Mouse (Mus musculus): ENCODE measurements around the gene Il5. TPM values are rescaled to one million over a fixed set of nuclear protein-coding genes. Genes with fewer than 3 reads are reported as not detected.
A peak's percentile ranks its signal among the peaks of the same experiment; 100 is the strongest.

Il5 gene
- polyA plus RNA-seq, 1 experiment from 2014 or later, result not detected

GRCm38 (mm10) chr11:53719701-53720100 lies 893 bp upstream of the Il5 start:
- Histone ChIP-seq H3K9me3 (no peaks in the 10 kb centered on the region), H3K4me1 (replicated peaks) (no peaks in the 10 kb centered on the region), H3K27ac (no peak overlapping the region), H3K9ac (no peak overlapping the region), H3K4me2 (no peak overlapping the region), H3K36me3 (no peaks in the 10 kb centered on the region), H3K27me3 (no peaks in the 10 kb centered on the region), H3K4me3 (no peak overlapping the region)
- no peak for ATAC-seq (ENCODE audit: low FRiP score)
- 56% methylated on average over 1 of the region's 1 CpGs for WGBS

DNA sequence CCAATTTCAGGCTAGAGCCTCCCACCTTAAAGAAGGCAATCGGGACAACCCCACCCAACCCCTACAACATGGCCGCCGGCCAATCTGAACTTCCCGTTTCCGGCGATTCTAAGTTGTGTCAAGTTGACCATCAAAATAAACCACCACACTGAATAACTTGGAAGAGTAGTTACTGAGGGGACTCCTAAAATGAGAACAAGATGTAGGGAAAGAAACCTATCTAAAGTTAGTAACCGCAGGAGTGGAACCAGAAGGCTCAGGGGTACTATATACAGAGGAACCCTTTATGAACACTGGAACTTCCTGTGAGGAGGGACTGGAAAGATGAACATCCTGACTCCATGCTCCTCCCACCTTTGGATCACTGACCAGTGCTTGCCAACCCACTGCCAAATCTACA lies 10.9 kb downstream of the Il5 start:
- no peak for ATAC-seq (ENCODE audit: low FRiP score)
- Histone ChIP-seq H3K4me1 (replicated peaks) (no peaks in the 10 kb centered on the region), H3K4me3 (no peak overlapping the region), H3K9ac (no peak overlapping the region), H3K36me3 (no peaks in the 10 kb centered on the region), H3K9me3 (no peaks in the 10 kb centered on the region), H3K27ac (no peak overlapping the region), H3K27me3 (no peaks in the 10 kb centered on the region), H3K4me2 (no peak overlapping the region)
- WGBS, result 94% methylated on average over 7 of the region's 7 CpGs

DNA sequence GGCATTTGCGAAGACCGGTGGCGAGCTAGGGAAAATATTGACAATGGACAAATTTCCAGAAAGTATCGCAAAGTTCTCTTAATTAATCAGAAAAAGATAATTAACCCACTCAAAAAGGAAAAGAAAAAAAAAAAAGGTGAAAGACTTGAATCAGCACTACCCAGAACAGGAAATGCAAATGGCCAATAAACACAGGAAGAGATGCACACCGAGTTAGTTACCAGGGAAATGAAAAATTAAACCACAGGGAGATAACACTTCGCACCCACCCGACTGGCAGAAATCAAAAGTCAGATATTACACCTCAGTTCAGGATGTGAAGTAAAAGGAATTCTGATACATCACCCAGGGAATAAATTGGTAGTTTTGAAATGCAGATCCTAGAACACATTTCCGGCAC lies 11.7 kb downstream of the Il5 start:
- no peak overlapping the region for H3K4me3 ChIP-seq
- H3K4me2 ChIP-seq, result no peak overlapping the region
- H3K36me3 ChIP-seq, result no peaks in the 10 kb centered on the region
- 95% methylated on average over 8 of the region's 8 CpGs for WGBS
- no peaks in the 10 kb centered on the region for H3K27me3 ChIP-seq
- no peak overlapping the region for H3K9ac ChIP-seq
- no peaks in the 10 kb centered on the region for H3K9me3 ChIP-seq
- ATAC-seq (ENCODE audit: low FRiP score), result no peak
- H3K27ac ChIP-seq, result no peak overlapping the region
- H3K4me1 ChIP-seq (replicated peaks), result no peaks in the 10 kb centered on the region

DNA sequence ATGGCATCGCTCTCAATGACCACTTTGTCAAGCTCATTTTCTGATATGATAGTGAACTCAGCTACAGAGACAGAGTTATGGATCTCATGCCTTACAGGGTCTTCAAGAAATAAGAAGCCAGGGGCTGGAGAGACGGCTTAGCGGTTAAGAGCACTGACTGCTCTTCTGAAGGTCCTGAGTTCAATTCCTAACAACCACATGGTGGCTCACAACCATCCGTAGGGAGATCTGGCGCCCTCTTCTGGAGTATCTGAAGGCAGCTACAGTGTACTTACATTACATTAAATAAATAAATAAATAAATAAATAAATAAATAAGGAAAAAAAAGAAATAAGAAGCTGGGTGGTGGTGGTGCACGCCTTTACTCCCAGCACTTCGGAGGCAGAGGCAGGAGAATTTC lies 13.2 kb downstream of the Il5 start:
- Histone ChIP-seq H3K4me3 (no peak overlapping the region), H3K4me2 (no peak overlapping the region), H3K27me3 (no peaks in the 10 kb centered on the region), H3K4me1 (replicated peaks) (no peaks in the 10 kb centered on the region), H3K9me3 (no peaks in the 10 kb centered on the region), H3K27ac (no peak overlapping the region), H3K9ac (no peak overlapping the region), H3K36me3 (no peaks in the 10 kb centered on the region)
- ATAC-seq (ENCODE audit: low FRiP score), result no peak
- WGBS, result 90% methylated on average over 7 of the region's 7 CpGs

- no peak for ATAC-seq (ENCODE audit: low FRiP score)
- WGBS, result 86% methylated on average over 2 of the region's 2 CpGs
Measured at GRCm38 (mm10) chr11:53734431-53734830, 13.8 kb downstream of the Il5 start.

DNA sequence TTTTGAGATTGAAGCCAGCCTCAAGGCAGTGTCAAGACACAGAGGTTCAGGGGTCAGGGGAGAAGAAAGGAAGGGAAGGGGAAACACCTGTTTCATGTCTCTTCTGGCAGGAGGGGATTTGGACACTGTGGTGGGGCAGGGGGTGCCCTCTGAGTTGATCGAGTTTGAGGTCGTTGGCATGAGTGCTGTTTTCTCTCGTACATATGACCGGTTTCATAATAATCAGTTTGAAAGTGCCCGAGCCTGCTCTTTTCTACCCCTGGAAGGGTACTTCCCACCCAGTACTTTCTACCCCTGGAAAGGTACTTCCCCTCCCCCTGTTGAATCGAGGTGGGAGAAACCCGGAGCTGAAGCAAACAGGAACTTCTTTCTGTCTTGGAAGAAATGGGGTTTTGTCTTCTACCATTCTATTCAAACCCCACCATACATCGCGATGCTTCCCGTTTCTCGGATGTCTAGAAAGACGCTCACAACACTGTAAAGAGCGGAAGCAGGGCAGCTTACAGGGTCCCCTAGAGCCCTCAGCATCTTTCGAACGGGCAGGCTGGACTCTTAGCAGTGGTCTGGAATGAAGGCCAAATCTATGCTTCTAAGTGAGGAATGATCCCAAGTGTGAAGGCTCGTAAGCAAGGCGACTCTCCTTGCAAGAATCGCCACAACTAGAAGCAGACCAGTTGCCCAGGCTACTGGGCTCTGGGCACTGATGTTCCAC lies 14.5 kb downstream of the Il5 start:
- no peaks in the 10 kb centered on the region for H3K27me3 ChIP-seq
- 71% methylated on average over 18 of the region's 18 CpGs for WGBS
- ATAC-seq (ENCODE audit: low FRiP score), result 0 out of 2 replicates have a peak, but pooled peaks have one; percentile 7
- H3K4me1 ChIP-seq (replicated peaks), result no peaks in the 10 kb centered on the region
- H3K9me3 ChIP-seq, result no peaks in the 10 kb centered on the region
- H3K4me3 ChIP-seq, result no peak overlapping the region
- no peak overlapping the region for H3K27ac ChIP-seq
- H3K4me2 ChIP-seq, result no peak overlapping the region; the same call in 1 of the 2 replicates
- H3K9ac ChIP-seq, result no peak overlapping the region
- H3K36me3 ChIP-seq, result no peaks in the 10 kb centered on the region

More at GRCm38 (mm10) chr11:53734431-53734830, 13.8 kb downstream of the Il5 start:
- H3K4me2 ChIP-seq, result no peak overlapping the region
- no peaks in the 10 kb centered on the region for H3K27me3 ChIP-seq
- no peaks in the 10 kb centered on the region for H3K36me3 ChIP-seq
- H3K4me1 ChIP-seq (replicated peaks), result no peaks in the 10 kb centered on the region
- no peaks in the 10 kb centered on the region for H3K9me3 ChIP-seq
- no peak overlapping the region for H3K4me3 ChIP-seq
- H3K9ac ChIP-seq, result no peak overlapping the region
- no peak overlapping the region for H3K27ac ChIP-seq

DNA sequence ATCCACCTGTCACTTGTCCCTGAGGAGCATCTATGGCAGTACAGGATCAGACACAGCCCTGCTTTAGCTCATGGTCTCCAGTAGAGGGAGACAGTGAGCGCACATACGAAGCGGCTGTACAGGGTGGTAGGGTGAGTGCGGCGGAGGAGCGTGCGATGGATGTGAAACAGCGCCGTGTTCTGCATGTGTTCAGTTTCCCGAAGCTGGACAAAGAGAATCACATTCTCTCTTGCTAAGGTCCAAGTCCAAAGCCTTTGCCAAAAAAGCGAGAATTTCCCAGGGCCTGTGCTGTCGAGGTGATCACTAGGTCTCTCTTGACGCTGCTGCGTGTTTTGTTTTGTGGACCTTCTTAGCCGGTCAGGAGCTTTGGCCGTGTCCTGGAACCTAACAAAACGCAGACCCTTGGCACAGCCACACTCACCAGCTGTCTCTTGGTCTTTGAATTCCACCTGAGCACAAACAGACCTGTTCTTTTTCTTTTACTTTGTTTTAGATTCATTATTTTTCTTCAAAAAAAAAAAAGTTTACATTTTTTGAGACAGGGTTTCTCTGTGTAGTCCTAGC lies 15.2 kb downstream of the Il5 start:
- H3K36me3 ChIP-seq, result no peaks in the 10 kb centered on the region
- peak overlapping the region; percentile 22 for H3K4me3 ChIP-seq
- WGBS, result 23% methylated on average over 17 of the region's 17 CpGs
- no peak overlapping the region for H3K27ac ChIP-seq
- H3K27me3 ChIP-seq, result no peaks in the 10 kb centered on the region
- peak; percentile 79 for ATAC-seq (ENCODE audit: low FRiP score)
- H3K4me2 ChIP-seq, result peak overlapping the region; percentile 48
- no peaks in the 10 kb centered on the region for H3K9me3 ChIP-seq
- no peak overlapping the region for H3K9ac ChIP-seq
- no peaks in the 10 kb centered on the region for H3K4me1 ChIP-seq (replicated peaks)

DNA sequence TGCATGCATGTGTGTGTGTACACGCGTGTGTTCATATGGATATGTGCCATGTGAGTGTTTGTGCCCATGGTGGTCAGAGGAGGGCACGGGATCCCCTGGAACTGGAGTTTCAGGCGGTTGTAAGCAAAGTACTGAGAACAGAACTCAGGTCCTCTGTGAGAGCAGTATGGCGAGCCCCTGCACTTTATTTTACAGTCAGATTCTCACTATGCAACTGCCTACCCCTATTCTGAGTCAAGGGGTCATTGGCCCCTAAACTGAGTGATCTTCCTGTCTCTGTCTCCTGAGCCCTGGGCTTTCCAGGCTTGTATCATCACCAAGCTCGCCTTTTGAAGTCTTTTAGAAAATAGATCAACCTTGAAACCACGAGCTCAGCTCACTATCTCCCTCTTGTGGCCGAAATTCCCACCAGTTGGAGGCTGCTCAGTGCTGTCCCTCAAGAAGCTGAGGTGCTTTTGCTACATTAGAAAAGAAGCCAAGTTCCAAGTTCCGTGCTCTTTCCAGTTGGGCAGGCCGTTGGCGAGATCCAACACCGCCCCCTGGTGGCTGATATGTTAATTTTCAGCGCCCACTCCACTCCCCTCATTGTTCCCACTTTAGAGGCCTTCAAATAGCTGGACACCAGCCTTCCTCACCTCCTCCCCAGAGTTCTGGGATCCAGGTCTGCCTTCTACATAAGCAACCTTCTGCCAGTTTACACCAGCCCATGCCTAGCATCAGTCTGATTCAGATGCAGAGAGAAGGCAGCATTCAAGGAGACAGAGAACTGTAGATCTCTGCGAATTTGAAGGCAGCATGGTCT lies 16.4 kb downstream of the Il5 start:
- Histone ChIP-seq H3K27me3 (no peaks in the 10 kb centered on the region), H3K27ac (no peak overlapping the region), H3K36me3 (no peaks in the 10 kb centered on the region), H3K9me3 (no peaks in the 10 kb centered on the region), H3K9ac (no peak overlapping the region), H3K4me1 (replicated peaks) (no peaks in the 10 kb centered on the region), H3K4me3 (no peak overlapping the region), H3K4me2 (no peak overlapping the region)
- 51% methylated on average over 14 of the region's 14 CpGs for WGBS
- ATAC-seq (ENCODE audit: low FRiP score), result no peak; the same call in 1 of the 2 replicates

DNA sequence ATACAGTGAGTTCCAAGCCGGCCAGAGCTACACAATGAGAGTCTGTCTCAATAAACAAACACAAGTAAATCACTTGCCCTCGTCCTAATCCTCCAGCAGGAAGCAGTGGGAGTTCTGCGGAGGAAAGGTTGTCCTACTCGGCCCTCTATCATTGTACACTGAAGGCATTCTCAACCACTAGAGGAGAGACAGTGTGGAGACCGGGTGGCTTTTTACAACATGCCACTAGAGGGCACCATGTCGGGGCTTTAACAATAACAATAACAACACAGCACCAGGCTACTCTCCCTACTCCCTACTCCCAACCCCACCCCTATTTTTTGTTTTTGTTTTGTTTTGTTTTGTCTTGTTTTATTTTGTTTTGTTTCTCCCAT lies 17.0 kb downstream of the Il5 start:
- no peaks in the 10 kb centered on the region for H3K36me3 ChIP-seq
- H3K4me1 ChIP-seq (replicated peaks), result no peaks in the 10 kb centered on the region
- WGBS, result 54% methylated on average over 6 of the region's 6 CpGs
- H3K9me3 ChIP-seq, result no peaks in the 10 kb centered on the region
- H3K27ac ChIP-seq, result no peak overlapping the region
- no peak overlapping the region for H3K9ac ChIP-seq
- no peak overlapping the region for H3K4me3 ChIP-seq
- H3K4me2 ChIP-seq, result no peak overlapping the region
- no peaks in the 10 kb centered on the region for H3K27me3 ChIP-seq
- ATAC-seq (ENCODE audit: low FRiP score), result no peak

GRCm38 (mm10) chr11:53742353-53742752 lies 21.8 kb downstream of the Il5 start:
- Histone ChIP-seq H3K4me1 (replicated peaks) (no peaks in the 10 kb centered on the region), H3K9me3 (no peaks in the 10 kb centered on the region), H3K27me3 (no peaks in the 10 kb centered on the region), H3K27ac (no peak overlapping the region), H3K9ac (no peak overlapping the region), H3K4me3 (no peak overlapping the region), H3K4me2 (no peak overlapping the region), H3K36me3 (no peaks in the 10 kb centered on the region)
- 25% methylated on average over 5 of the region's 5 CpGs for WGBS
- no peak for ATAC-seq (ENCODE audit: low FRiP score)

- no peak for ATAC-seq (ENCODE audit: low FRiP score)
- no peaks in the 10 kb centered on the region for H3K9me3 ChIP-seq
- WGBS, result 89% methylated on average over 2 of the region's 2 CpGs
- no peaks in the 10 kb centered on the region for H3K36me3 ChIP-seq
- no peak overlapping the region for H3K4me2 ChIP-seq
- no peaks in the 10 kb centered on the region for H3K4me1 ChIP-seq (replicated peaks)
- H3K9ac ChIP-seq, result no peak overlapping the region
- no peak overlapping the region for H3K4me3 ChIP-seq
- no peak overlapping the region for H3K27ac ChIP-seq
- H3K27me3 ChIP-seq, result no peaks in the 10 kb centered on the region
Measured at GRCm38 (mm10) chr11:53745260-53745659, 24.7 kb downstream of the Il5 start.

DNA sequence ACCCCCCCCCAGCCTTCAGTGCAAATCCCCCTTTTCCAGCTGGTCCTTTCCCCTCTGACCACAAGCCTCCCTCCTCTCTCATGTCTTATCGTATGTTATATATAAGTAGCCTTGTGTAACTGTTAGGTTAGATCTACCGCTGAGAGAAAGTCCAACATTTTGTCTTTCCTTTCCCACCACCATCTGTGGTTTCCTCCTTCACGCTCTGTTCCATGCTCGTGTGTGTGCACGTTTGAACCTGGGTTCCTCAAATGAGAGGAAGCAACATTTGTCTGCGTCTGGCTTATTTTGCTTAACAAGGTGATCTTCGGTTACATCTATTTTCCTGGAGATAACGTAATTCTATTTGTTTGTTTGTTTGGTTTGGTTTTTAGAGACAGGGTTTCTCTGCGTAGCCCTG lies 27.4 kb downstream of the Il5 start:
- H3K9ac ChIP-seq, result no peak overlapping the region
- no peak overlapping the region for H3K4me2 ChIP-seq
- WGBS, result 93% methylated on average over 9 of the region's 9 CpGs
- H3K27ac ChIP-seq, result no peak overlapping the region
- ATAC-seq (ENCODE audit: low FRiP score), result no peak
- no peaks in the 10 kb centered on the region for H3K27me3 ChIP-seq
- no peaks in the 10 kb centered on the region for H3K36me3 ChIP-seq
- no peak overlapping the region for H3K4me3 ChIP-seq
- H3K4me1 ChIP-seq (replicated peaks), result no peaks in the 10 kb centered on the region
- no peaks in the 10 kb centered on the region for H3K9me3 ChIP-seq
